Mouse (Mus musculus) ES-E14 (cell line): ENCODE results near the gene Susd3.

Experiments
- CHD2 ChIP-seq: IDR thresholded peaks from 2 replicates; pipeline ENCODE4 v1.6.1; 2014; ENCODE audit warnings: mild to moderate bottlenecking, low read depth, low read length, inconsistent platforms
- HCFC1 ChIP-seq: IDR thresholded peaks from 2 replicates; pipeline ENCODE4 v1.6.1; 2012; ENCODE audit warnings: low read length, inconsistent platforms, borderline replicate concordance; ENCODE audit not compliant: insufficient read depth
- MAFK ChIP-seq: IDR thresholded peaks from 2 replicates; pipeline ENCODE4 v1.6.1; 2014; ENCODE audit warnings: mild to moderate bottlenecking, low read depth, low read length, inconsistent platforms; ENCODE audit not compliant: insufficient read depth
- ZC3H11A ChIP-seq: IDR thresholded peaks from 2 replicates; pipeline ENCODE4 v1.6.1; 2012; ENCODE audit warnings: low read depth, mild to moderate bottlenecking, inconsistent platforms, low read length, borderline replicate concordance
- ZNF384 ChIP-seq: IDR thresholded peaks from 2 replicates; pipeline ENCODE4 v1.6.1; 2012; ENCODE audit warnings: low read depth, low read length, inconsistent platforms

GRCm38 (mm10) chr13:49248467-49248862 lies at the start of gene Susd3:
- TF ChIP-seq ZC3H11A (no peak), MAFK (no peak), ZNF384 (no peak), HCFC1 (no peak), CHD2 (no peak)
